Mouse (Mus musculus) c-Kit-negative CD71-positive TER-119-positive erythroid progenitor cells, embryonic 14.5 days (primary cell): ENCODE measurements around the gene Epb41l3.
"Not testable (repeated sequence)": the region's sequence is repeated elsewhere in the genome, so short reads cannot be mapped to it uniquely, and the experiment has no call there.

Source experiments
- DNase-seq: peaks from one replicate; pipeline ENCODE4 v3.0.0-alpha.2; 2013; ENCODE audit warnings: low read depth, low spot score

Gene Epb41l3

GRCm38 (mm10) chr17:69105799-69106401, 30.4 kb downstream of the Epb41l3 start:
- no peak for DNase-seq

GRCm38 (mm10) chr17:69109216-69109615, 33.7 kb downstream of the Epb41l3 start:
- DNase-seq = no peak

GRCm38 (mm10) chr17:69112232-69112631, 36.7 kb downstream of the Epb41l3 start:
- DNase-seq = no peak

- no peak for DNase-seq
Measured at GRCm38 (mm10) chr17:69119183-69119582, 43.7 kb downstream of the Epb41l3 start.

GRCm38 (mm10) chr17:69120533-69121358, 45.3 kb downstream of the Epb41l3 start:
- DNase-seq = no peak

- not testable (repeated sequence) for DNase-seq
Measured at GRCm38 (mm10) chr17:69122403-69122802, 46.9 kb downstream of the Epb41l3 start.

- no peak for DNase-seq
Measured at GRCm38 (mm10) chr17:69127436-69127835, 52.0 kb downstream of the Epb41l3 start.

GRCm38 (mm10) chr17:69127981-69128380, 52.5 kb downstream of the Epb41l3 start:
- no peak for DNase-seq

- no peak for DNase-seq
Measured at GRCm38 (mm10) chr17:69129434-69129833, 54.0 kb downstream of the Epb41l3 start.

GRCm38 (mm10) chr17:69143017-69143416, 67.5 kb downstream of the Epb41l3 start:
- no peak for DNase-seq

GRCm38 (mm10) chr17:69150826-69151225, 75.3 kb downstream of the Epb41l3 start:
- no peak for DNase-seq

GRCm38 (mm10) chr17:69151281-69151680, 75.8 kb downstream of the Epb41l3 start:
- no peak for DNase-seq

- no peak for DNase-seq
Measured at GRCm38 (mm10) chr17:69155034-69155433, 79.6 kb downstream of the Epb41l3 start.

GRCm38 (mm10) chr17:69156522-69157100, 81.1 kb downstream of the Epb41l3 start:
- DNase-seq = no peak

- DNase-seq = no peak
Measured at GRCm38 (mm10) chr17:69157101-69157808, 81.8 kb downstream of the Epb41l3 start.

- DNase-seq = no peak
Measured at GRCm38 (mm10) chr17:69157809-69158185, 82.3 kb downstream of the Epb41l3 start.

- DNase-seq = no peak
Measured at GRCm38 (mm10) chr17:69158690-69159089, 83.2 kb downstream of the Epb41l3 start.

GRCm38 (mm10) chr17:69162731-69163130, 87.2 kb downstream of the Epb41l3 start:
- DNase-seq = no peak

- no peak for DNase-seq
Measured at GRCm38 (mm10) chr17:69176949-69177501, 101.5 kb downstream of the Epb41l3 start.

- no peak for DNase-seq
Measured at GRCm38 (mm10) chr17:69177954-69178353, 102.5 kb downstream of the Epb41l3 start.

- DNase-seq = no peak
Measured at GRCm38 (mm10) chr17:69180905-69181559, 105.5 kb downstream of the Epb41l3 start.
